Mouse (Mus musculus) heart, embryonic 14.5 days (tissue): ENCODE results near the gene Tshz2. TPM values are rescaled to one million over a fixed set of nuclear protein-coding genes. Genes with fewer than 3 reads are reported as not detected.

ENCODE experiments used
- ATAC-seq: fragments of 200-750 bp; cut with Nextera tagmentation; 2 replicates; pipeline ENCODE4 v1.8.0; 2017; ENCODE audit warnings: low read depth, moderate TSS enrichment; ENCODE audit not compliant: insufficient number of reproducible peaks, insufficient read depth, low FRiP score
- H3K27ac ChIP-seq, 2 experiments: fragments of 200-500 bp in 1 of 2; fragments of 300-500 bp in 1 of 2; sonication (generic) in 1 of 2; replicated peaks in 1 of 2; 2 replicates each; pipeline ENCODE4 v1.5.1; 2012 to 2014; ENCODE audit warnings: low read depth in 2 of 2, low read length in 2 of 2, control low read depth in 1 of 2, mild to moderate bottlenecking in 1 of 2, mixed read lengths in 1 of 2; ENCODE audit not compliant: control insufficient read depth in 1 of 2, insufficient read depth in 1 of 2
- H3K27me3 ChIP-seq: fragments of 300-500 bp; sonication (generic); 2 replicates; pipeline ENCODE4 v1.6.1; 2014; ENCODE audit warnings: mild to moderate bottlenecking, low read length, control low read depth; ENCODE audit not compliant: control insufficient read depth, insufficient read depth
- H3K36me3 ChIP-seq: fragments of 300-500 bp; sonication (generic); 2 replicates; pipeline ENCODE4 v1.6.1; 2014; ENCODE audit warnings: mild to moderate bottlenecking, control low read depth, low read length, mixed read lengths; ENCODE audit not compliant: control insufficient read depth, insufficient read depth
- H3K4me1 ChIP-seq, 2 experiments: fragments of 200-500 bp in 1 of 2; fragments of 300-500 bp in 1 of 2; sonication (generic) in 1 of 2; 2 replicates each; pipeline ENCODE4 v1.6.1; 2012 to 2014; ENCODE audit warnings: low read length in 2 of 2, control low read depth in 1 of 2, mixed read lengths in 1 of 2; ENCODE audit not compliant: control insufficient read depth in 2 of 2, insufficient read depth in 2 of 2
- H3K4me2 ChIP-seq: fragments of 300-500 bp; sonication (generic); 2 replicates; pipeline ENCODE4 v1.6.1; 2014; ENCODE audit warnings: mild to moderate bottlenecking, low read length
- H3K4me3 ChIP-seq, 2 experiments: fragments of 200-500 bp in 1 of 2; fragments of 300-500 bp in 1 of 2; sonication (generic) in 1 of 2; 2 replicates each; pipeline ENCODE4 v1.5.1; 2012 to 2014; ENCODE audit warnings: low read length in 2 of 2, mild to moderate bottlenecking in 2 of 2, control low read depth in 1 of 2, low read depth in 1 of 2, moderate library complexity in 1 of 2; ENCODE audit not compliant: control insufficient read depth in 1 of 2, insufficient read depth in 1 of 2
- H3K9ac ChIP-seq: fragments of 300-500 bp; sonication (generic); 2 replicates; pipeline ENCODE4 v1.6.1; 2014; ENCODE audit warnings: mild to moderate bottlenecking, low read length
- H3K9me3 ChIP-seq: fragments of 300-500 bp; sonication (generic); 2 replicates; pipeline ENCODE4 v1.6.1; 2016; ENCODE audit warnings: low read length, control low read depth; ENCODE audit not compliant: control insufficient read depth
- whole genome bisulfite sequencing: fragments of 180-500 bp; shearing (Covaris S2); extraction: QIAGEN DNeasy Blood & Tissue Kit; methylation state at CpG from one replicate; pipeline ENCODE4 v1.1.7; 2014; 5-methylcytosine and 5-hydroxymethylcytosine counted together
- polyA plus RNA-seq: library from polyadenylated mRNA; unstranded; fragments of >200 nt; fragmentation: Nextera tagmentation; extraction: Ambion mirVana; gene quantifications from 2 replicates; pipeline ENCODE4 v1.2.1, GENCODE M21; 2014

The Tshz2 gene
- polyA plus RNA-seq, 1 experiment from 2014 or later: 3.4 TPM

DNA sequence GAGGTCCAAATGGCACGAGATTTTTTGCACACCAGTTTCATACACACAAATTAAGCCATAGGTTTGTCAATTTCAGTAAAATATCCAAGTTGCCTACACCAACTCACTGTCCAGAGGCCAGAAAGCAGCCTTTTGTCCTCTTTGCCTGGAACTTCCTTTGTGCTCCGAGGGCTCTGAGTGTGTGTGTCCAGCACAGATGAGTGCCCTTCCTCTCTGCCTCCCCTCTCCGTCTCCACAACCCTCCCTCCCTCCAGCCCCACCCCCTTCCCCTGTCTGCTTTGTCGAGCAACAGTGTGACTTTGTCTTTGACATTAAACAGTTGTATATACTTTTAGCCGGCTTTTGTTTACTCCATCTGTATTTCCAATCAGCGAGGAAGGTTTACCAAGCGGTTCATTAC is 201.8 kb downstream of the Tshz2 start:
- H3K4me1 ChIP-seq: peaks cover 0 to 2% of the 10 kb centered on the region in 2 experiments; a peak in 2 of 4 replicates
- H3K9me3 ChIP-seq: no peaks in the 10 kb centered on the region
- H3K27me3 ChIP-seq: no peaks in the 10 kb centered on the region
- no peak overlapping the region for H3K4me3 ChIP-seq
- ATAC-seq: no peak
- no peak overlapping the region for H3K4me2 ChIP-seq
- H3K9ac ChIP-seq: no peak overlapping the region
- 34% methylated on average over 7 of the region's 7 CpGs for WGBS
- no peak overlapping the region for H3K27ac ChIP-seq
- no peaks in the 10 kb centered on the region for H3K36me3 ChIP-seq

DNA sequence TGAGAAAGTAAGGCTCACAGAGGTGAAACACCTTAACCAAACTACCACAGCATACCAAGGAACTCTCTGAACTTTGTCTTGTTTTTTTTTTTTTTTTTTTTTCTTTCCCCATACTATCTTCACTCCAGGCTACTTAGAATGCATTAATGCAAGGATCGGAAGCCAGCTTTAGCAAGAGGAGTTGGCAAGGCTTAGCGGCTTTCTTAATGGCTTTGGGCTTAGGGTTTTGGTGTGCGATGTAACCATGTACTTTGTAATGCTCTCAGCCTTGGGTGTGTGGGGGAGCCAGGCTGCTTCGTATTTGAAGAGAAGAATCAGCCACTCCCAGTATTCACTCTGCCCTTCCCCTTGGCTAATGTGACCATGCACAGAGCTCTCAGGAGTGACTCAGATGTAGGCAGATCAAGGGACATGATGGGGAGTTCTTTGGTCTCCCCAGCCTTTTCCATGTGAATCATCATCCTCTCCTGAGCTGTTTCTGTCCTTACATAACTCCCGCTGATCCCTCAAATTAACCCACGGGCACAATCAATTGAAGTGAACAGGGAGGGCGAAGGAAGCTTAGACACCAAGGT is 204.3 kb downstream of the Tshz2 start:
- Histone ChIP-seq H3K9ac (no peak overlapping the region), H3K4me3 (no peak overlapping the region), H3K27me3 (no peaks in the 10 kb centered on the region), H3K36me3 (no peaks in the 10 kb centered on the region), H3K4me1 (peaks cover 0 to 2% of the 10 kb centered on the region in 2 experiments; a peak in 2 of 4 replicates), H3K27ac (no peak overlapping the region), H3K9me3 (no peaks in the 10 kb centered on the region), H3K4me2 (no peak overlapping the region)
- ATAC-seq: no peak
- 81% methylated on average over 7 of the region's 7 CpGs for WGBS

DNA sequence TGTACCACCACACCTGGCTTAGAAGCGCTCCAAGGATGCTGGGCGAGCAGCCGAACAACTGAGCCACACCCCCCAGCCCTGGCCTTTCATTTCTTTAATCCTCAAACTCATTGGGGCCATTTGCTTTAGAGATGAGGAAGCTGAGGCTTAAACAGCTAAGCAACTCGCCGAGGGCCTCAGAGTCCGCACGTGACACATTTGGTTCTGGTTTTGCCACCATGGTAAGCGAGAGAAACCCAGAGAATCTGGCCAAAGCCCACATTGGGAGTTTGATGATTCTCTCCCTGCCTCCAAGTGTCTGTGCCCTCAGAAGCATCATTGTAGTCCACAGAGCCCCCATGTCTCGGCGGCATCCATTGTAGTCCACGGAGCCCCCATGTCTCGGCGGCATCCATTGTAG is 205.7 kb downstream of the Tshz2 start:
- Histone ChIP-seq H3K4me2 (no peak overlapping the region), H3K9me3 (no peaks in the 10 kb centered on the region), H3K9ac (no peak overlapping the region), H3K36me3 (no peaks in the 10 kb centered on the region), H3K27ac (no peak overlapping the region), H3K27me3 (no peaks in the 10 kb centered on the region), H3K4me1 (peaks cover 0 to 2% of the 10 kb centered on the region in 2 experiments; a peak in 2 of 4 replicates), H3K4me3 (no peak overlapping the region)
- ATAC-seq: no peak
- 92% methylated on average over 13 of the region's 13 CpGs for WGBS

DNA sequence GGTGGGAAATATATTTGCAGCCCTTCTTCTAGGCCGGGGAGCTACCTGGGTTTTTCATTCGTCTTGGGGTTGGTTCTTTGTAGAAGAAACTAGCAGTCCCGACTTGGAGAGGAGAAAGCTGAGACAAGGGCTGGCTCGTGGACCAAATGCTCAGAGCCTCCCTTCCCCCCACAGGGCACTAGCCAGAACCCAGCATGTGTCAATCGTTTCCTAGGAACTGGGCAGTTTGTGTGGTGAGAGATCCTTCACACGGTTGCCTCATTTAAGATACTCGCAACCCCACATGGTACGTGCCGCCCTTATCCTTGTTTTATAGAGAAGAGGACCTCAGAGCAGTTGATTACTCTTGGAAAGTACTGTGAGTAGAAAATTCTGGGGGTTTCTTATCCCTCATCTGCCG is 208.6 kb downstream of the Tshz2 start:
- no peak for ATAC-seq
- 61% methylated on average over 10 of the region's 10 CpGs for WGBS

DNA sequence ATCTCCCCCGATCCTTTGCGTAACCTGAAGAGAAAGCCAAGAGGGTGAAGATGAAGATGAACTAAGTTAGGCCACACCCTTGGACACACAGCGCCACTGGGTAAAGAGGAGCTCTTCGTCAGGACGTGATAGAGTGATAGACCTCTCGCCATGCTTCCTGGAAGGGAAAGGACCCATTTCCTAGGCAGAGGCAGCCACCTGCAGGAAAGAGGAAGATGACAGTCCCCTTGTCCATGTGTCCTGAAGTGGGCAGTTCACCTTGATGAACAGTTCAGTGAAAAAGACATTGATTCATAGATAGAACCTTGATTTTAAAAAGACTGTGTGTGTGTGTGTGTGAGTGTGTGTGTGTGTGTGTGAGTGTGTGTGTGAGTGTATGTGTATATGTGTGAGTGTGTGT is 209.7 kb downstream of the Tshz2 start:
- H3K36me3 ChIP-seq: no peaks in the 10 kb centered on the region
- 64% methylated on average over 6 of the region's 6 CpGs for WGBS
- ATAC-seq: no peak

More for the DNA sequence above, 208.6 kb downstream of the Tshz2 start:
- no peaks in the 10 kb centered on the region for H3K9me3 ChIP-seq
- no peaks in the 10 kb centered on the region for H3K27me3 ChIP-seq
- no peak overlapping the region for H3K4me2 ChIP-seq
- no peak overlapping the region for H3K9ac ChIP-seq
- no peaks in the 10 kb centered on the region for H3K36me3 ChIP-seq
- no peak overlapping the region for H3K4me3 ChIP-seq
- no peak overlapping the region for H3K27ac ChIP-seq
- no peaks in the 10 kb centered on the region for H3K4me1 ChIP-seq

DNA sequence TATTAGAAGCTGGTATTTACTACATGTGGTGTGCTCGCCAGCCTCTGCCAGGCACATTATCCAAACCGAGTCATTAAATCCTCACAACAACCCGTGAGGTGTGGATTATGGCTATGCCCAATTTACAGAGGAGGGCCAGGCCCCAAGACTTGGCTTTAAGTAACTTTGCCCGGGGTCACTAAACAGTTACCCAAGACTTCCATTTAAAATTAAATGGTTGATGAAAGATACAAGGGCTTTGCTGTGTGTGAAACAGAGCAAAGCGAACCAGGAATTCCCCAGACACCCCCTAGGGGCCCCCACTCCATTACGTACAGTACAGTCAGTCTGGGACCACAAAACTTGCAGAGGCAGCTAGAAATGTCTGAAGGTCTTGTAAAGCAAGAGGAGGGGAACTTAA is 210.7 kb downstream of the Tshz2 start:
- no peaks in the 10 kb centered on the region for H3K36me3 ChIP-seq
- H3K9ac ChIP-seq: no peak overlapping the region
- H3K27ac ChIP-seq: no peak overlapping the region
- H3K4me3 ChIP-seq: no peak overlapping the region
- WGBS: 71% methylated on average over 6 of the region's 6 CpGs
- H3K9me3 ChIP-seq: no peaks in the 10 kb centered on the region
- H3K27me3 ChIP-seq: no peaks in the 10 kb centered on the region
- no peaks in the 10 kb centered on the region for H3K4me1 ChIP-seq
- no peak for ATAC-seq
- H3K4me2 ChIP-seq: no peak overlapping the region

More for the DNA sequence above, 209.7 kb downstream of the Tshz2 start:
- Histone ChIP-seq H3K9me3 (no peaks in the 10 kb centered on the region), H3K27me3 (no peaks in the 10 kb centered on the region), H3K9ac (no peak overlapping the region), H3K4me3 (no peak overlapping the region), H3K27ac (no peak overlapping the region), H3K4me2 (no peak overlapping the region), H3K4me1 (no peaks in the 10 kb centered on the region)

DNA sequence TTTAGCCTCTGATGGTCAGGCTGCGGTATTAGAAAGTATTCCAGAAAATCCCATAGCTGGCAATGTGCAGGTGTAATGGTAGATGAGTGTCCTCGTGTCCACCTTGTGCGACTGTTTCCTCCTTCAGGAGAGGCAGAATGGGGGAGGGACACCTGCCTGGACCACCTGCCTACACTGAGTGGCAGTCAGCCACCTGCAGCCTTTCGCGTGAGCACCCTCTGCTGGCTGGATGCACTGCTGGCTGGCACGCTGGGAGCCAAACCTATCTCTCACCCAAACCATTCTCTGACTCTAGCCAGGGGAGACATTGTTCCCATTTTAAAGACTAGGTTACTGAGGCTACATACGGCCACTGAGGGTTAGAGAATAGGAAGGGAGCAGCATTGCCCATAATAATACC is 216.3 kb downstream of the Tshz2 start:
- Histone ChIP-seq H3K9ac (no peak overlapping the region), H3K27ac (no peak overlapping the region), H3K4me2 (no peak overlapping the region), H3K4me1 (no peaks in the 10 kb centered on the region), H3K27me3 (no peaks in the 10 kb centered on the region), H3K4me3 (no peak overlapping the region), H3K9me3 (no peaks in the 10 kb centered on the region), H3K36me3 (no peaks in the 10 kb centered on the region)
- WGBS: 37% methylated on average over 7 of the region's 7 CpGs
- no peak; the same call in 1 of the 2 replicates for ATAC-seq

DNA sequence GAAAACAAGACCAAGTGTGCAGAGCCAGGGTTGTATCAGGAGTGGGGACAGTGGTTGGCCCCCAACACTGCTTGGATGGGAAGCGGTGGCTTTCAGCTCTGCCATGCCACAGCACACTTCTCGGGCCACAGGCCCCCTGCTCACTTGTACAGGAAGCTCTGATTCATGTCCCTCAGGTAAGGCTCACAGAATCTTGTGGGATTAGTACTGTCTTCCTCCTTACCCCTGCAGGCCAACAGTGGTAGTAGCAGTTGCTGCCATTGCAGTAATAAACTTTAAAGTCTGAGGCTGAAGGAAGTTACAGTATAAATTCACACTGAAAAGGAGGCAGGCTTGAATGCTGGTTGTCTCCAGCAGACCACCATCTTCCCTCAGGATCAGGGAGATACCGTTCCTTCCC is 216.7 kb downstream of the Tshz2 start:
- H3K9ac ChIP-seq: no peak overlapping the region
- H3K4me1 ChIP-seq: no peaks in the 10 kb centered on the region
- WGBS: 85% methylated on average over 3 of the region's 3 CpGs
- H3K27ac ChIP-seq: no peak overlapping the region
- no peak overlapping the region for H3K4me2 ChIP-seq
- no peak overlapping the region for H3K4me3 ChIP-seq
- no peaks in the 10 kb centered on the region for H3K27me3 ChIP-seq
- ATAC-seq: no peak
- H3K36me3 ChIP-seq: no peaks in the 10 kb centered on the region
- H3K9me3 ChIP-seq: no peaks in the 10 kb centered on the region
